Mouse (Mus musculus): ENCODE results near the gene Thap11.
"Not testable (repeated sequence)": the region's sequence is repeated elsewhere in the genome, so short reads cannot be mapped to it uniquely, and the experiment has no call there.

The Thap11 gene

GRCm38 (mm10) chr8:105854715-105855216 lies at the start of gene Thap11:
TSS of gene Thap11 (plus strand) at chr8:105855132.
- DNase-seq (ENCODE audit: low spot score): peak; percentile 80

- DNase-seq (ENCODE audit: low spot score): no peak
These were observed 49.6 kb upstream of the Thap11 start for GRCm38 (mm10) chr8:105805346-105805745.

- no peak for DNase-seq (ENCODE audit: low spot score)
These were observed 49.0 kb upstream of the Thap11 start for GRCm38 (mm10) chr8:105805964-105806363.

- no peak for DNase-seq (ENCODE audit: low spot score)
These were observed 47.2 kb upstream of the Thap11 start for GRCm38 (mm10) chr8:105807766-105808165.

- DNase-seq (ENCODE audit: low spot score): no peak
These were observed 46.5 kb upstream of the Thap11 start for GRCm38 (mm10) chr8:105808480-105808879.

- DNase-seq (ENCODE audit: low spot score): no peak
These were observed 44.6 kb upstream of the Thap11 start for GRCm38 (mm10) chr8:105810245-105810786.

- DNase-seq (ENCODE audit: low spot score): no peak
These were observed 43.9 kb upstream of the Thap11 start for GRCm38 (mm10) chr8:105811061-105811460.

- no peak for DNase-seq (ENCODE audit: low spot score)
These were observed 43.4 kb upstream of the Thap11 start for GRCm38 (mm10) chr8:105811543-105811942.

- DNase-seq (ENCODE audit: low spot score): no peak
These were observed 42.4 kb upstream of the Thap11 start for GRCm38 (mm10) chr8:105812511-105812910.

- DNase-seq (ENCODE audit: low spot score): no peak
These were observed 41.7 kb upstream of the Thap11 start for GRCm38 (mm10) chr8:105813241-105813640.

- no peak for DNase-seq (ENCODE audit: low spot score)
These were observed 35.3 kb upstream of the Thap11 start for GRCm38 (mm10) chr8:105819659-105820058.

- DNase-seq (ENCODE audit: low spot score): no peak
These were observed 34.0 kb upstream of the Thap11 start for GRCm38 (mm10) chr8:105820925-105821324.

- no peak for DNase-seq (ENCODE audit: low spot score)
These were observed 29.4 kb upstream of the Thap11 start for GRCm38 (mm10) chr8:105825506-105825905.

- DNase-seq (ENCODE audit: low spot score): no peak
These were observed 28.6 kb upstream of the Thap11 start for GRCm38 (mm10) chr8:105826379-105826778.

- peak; percentile 84 for DNase-seq (ENCODE audit: low spot score)
These were observed 27.8 kb upstream of the Thap11 start, which contains the start of the genes Ranbp10 and Tsnaxip1 for GRCm38 (mm10) chr8:105826861-105827848. TSS of gene Ranbp10 (minus strand) at chr8:105827350. TSS of gene Tsnaxip1 (plus strand) at chr8:105827731.

GRCm38 (mm10) chr8:105833740-105834139 lies 21.2 kb upstream of the Thap11 start:
- DNase-seq (ENCODE audit: low spot score): not testable (repeated sequence)

- DNase-seq (ENCODE audit: low spot score): no peak
These were observed 19.6 kb upstream of the Thap11 start for GRCm38 (mm10) chr8:105835318-105835717.

- no peak for DNase-seq (ENCODE audit: low spot score)
These were observed 17.9 kb upstream of the Thap11 start for GRCm38 (mm10) chr8:105836991-105837390.

GRCm38 (mm10) chr8:105839209-105839608 lies 15.7 kb upstream of the Thap11 start:
- DNase-seq (ENCODE audit: low spot score): no peak

GRCm38 (mm10) chr8:105846678-105847077 lies 8.3 kb upstream of the Thap11 start:
- no peak for DNase-seq (ENCODE audit: low spot score)

- DNase-seq (ENCODE audit: low spot score): no peak
These were observed 4.9 kb upstream of the Thap11 start for GRCm38 (mm10) chr8:105850014-105850413.

- DNase-seq (ENCODE audit: low spot score): no peak
These were observed 4.3 kb upstream of the Thap11 start for GRCm38 (mm10) chr8:105850611-105851010.

- peak; percentile 63 for DNase-seq (ENCODE audit: low spot score)
These were observed 3.2 kb upstream of the Thap11 start for GRCm38 (mm10) chr8:105851651-105852143.
